Mouse (Mus musculus): Measurements from ENCODE around the gene Gm20441. TPM values are rescaled to one million over a fixed set of nuclear protein-coding genes. Genes with fewer than 3 reads are reported as not detected.
A peak's percentile ranks its signal among the peaks of the same experiment; 100 is the strongest.
"Not testable (repeated sequence)": the region's sequence is repeated elsewhere in the genome, so short reads cannot be mapped to it uniquely, and the experiment has no call there.

The Gm20441 gene
- total RNA-seq, 2 experiments from 2014 or later: not detected

DNA sequence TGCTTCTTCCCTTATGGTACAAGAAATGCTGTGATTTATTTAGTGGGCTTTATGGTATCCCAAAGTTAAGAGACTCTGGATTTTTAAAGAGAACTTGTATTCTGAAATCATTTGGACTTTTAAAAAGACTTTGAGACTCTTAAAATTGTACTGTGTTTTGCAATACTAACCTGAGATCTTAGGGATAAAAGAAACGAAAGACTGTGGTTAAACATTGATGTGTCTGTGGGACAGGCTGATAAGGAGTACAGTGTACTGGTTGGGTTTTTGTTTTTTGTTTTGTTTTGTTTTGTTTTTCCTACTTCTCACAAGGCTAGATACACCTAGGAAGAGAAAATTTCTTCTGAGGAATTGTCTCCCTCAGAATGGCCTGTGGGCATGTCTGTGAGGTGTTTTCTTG is 4.7 kb upstream of the Gm20441 start:
- intact Hi-C loops (cut with DNase I): no loop called here
- no peak for DNase-seq

DNA sequence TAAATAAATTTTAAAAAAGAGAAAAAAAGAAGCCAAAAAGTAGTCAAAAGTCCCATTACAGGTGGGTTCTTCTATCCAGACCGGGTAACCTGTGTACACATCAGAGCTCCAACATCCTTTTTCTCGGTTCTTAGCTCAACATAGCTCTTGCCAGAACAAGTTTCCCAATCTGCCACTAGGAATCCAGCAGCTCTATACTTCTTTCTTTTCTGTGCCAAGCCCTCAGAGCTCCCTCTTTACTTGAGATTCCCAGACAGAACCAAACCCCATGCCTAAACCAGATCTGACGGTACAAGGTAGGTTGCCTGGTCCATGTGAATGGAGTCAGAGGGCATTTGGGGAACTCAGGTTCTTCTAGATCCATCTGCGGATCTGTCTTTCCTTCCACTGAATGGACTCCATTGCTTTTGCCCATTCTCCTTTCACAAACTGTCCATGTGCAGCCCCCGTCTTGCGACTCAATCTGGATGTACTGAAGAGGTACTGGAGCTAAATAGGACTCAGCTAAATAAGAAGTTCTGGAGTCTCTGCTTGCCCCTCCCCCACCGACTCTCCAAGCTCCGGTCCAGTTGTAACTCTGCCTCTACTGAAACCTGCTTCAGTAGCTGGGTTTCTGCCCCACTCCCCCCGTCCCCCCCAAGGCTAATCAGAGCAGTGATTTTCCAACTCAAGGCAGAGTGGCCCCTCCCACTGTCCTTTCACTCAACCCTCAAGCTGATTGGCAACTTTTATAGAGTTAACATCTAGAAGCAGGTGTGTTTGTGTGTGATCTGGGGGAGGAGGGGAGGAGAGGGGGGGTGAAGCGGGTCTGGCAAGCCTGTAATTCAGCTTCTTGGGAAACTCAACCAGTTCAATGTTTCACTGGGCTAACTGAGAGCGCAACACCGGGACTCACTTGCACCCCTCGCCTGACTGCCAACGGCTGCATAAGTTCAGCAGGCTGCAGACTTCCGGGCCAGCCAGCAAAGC is 1.3 kb downstream of the Gm20441 start:
- intact Hi-C loops (cut with DNase I): no loop called here
- no peak for DNase-seq

DNA sequence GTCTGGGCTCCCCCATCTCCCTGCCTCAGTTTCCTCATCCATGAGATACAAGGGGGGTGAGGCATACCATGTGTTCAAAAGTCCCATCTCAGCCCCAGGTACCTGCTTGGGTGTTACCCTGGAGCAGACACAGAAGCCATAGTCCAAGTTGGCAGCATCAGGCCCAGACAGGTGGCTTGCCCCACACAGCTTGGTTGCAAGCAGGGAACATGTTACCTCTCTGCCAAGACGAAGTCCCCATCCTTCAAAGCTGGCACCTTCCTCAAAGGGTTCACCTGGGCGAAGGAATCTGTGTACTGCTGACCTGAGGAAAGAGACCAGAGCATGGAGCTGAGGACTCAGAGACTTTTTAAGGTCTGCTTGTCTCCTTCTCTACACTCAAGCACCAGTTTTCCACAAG is 2.9 kb downstream of the Gm20441 start:
- intact Hi-C loops (cut with DNase I): no loop called here
- DNase-seq: no peak

DNA sequence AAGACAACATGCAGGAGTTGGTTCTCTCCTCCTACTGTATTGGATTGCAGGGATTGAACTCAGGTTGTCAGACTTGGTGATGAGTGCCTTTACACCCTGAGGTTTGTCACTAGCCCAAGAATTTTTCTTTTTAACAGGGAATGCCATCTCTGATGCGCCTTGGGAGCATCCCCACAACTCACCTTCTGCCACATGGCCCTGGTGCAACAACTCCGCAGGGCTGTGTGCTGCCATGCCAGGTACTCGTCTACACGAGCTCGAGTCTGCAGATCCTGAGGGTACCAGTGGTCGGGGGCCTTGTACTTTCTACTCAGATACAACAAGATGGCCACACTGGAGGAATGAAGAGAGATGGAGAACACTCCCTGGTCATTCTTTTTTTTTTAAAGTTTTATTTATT is 4.2 kb downstream of the Gm20441 start:
- DNase-seq: no peak
- intact Hi-C loops (cut with DNase I): no loop called here

DNA sequence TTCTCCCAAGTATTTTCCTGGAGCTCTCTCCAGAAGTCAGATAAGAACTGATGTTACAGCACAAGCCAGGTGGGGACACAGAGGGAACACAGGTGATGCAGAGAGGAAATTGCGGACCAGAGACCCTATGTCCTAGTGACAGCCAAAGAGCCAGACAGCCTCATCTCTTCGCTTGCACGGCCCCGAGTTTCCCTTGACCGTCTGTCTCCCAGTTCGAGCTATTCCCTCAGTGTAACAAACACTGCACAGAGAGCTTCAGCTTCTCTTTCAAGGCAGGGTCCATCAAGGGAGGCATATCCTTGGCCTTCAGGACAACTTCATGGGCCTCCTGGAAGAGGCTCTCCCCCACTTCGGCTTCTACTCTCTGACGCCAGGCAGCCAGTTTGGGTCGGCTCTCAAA is 6.2 kb downstream of the Gm20441 start:
- intact Hi-C loops (cut with DNase I): no loop called here
- no peak for DNase-seq

DNA sequence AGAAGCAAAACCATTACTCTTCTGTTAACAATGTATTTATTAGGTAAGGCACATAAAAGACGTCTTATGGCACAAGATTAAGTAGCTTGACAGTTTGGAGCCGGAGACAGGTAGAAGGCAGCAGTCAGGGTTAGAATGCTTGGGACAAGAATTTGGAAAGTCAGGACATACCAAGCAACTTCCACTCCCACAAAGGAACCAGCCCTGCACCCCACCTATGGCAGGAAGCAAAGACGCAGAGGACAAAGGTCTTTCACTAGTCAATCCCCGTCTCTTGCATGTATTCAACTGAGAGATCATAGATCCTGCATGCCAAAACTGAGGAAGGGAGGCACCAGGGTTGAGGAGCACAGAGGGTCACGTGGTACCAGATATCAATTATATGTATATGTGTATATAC is 6.7 kb downstream of the Gm20441 start:
- intact Hi-C loops (cut with DNase I): no loop called here
- no peak for DNase-seq

DNA sequence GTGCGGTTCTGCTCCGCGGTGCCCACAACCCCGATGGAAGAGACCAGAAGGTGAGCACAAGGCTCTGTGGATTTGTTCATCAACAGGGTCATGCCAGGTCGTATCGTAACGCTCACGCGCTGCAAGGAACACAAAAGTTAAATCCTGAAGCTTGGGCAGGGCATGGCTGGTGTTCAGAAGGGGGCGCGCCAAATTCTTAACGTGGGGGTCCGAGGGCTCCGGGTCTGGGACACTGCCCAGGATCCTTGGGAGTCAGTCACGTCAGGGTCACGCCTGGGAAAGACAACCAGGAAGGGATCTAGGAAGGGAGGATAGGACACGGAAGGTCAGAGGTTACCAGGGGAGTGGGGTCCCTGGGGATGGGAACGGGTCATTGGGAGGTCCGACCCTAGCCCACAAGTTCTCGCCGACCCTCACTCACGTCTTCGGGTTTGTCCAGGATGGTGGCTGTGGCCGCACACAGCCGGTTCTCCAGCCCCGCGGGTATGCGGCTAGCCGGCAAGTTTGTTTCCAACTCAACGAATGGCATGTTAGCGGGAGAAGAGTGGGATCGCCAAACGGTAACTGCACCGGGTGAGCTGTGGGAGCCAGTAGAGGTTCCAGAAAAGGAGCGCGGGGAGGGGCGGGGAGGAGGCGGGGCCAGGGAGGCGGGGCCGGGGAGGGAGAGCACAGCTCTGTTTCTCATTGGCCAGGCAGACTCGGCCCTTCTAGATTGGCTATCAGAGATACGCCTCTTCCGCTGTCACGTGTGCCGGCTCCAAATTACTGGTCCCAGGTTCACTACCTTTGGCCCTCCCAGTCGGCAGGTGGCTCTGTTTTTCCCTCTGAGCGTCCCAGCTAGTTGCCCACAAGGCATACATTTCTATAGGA is 7.7 kb downstream of the Gm20441 start, which contains the start of gene Ddt:
Gene Ddt (minus strand): TSS at position 620 of the 870 bp plus-strand sequence.
- DNase-seq: peak; percentile 82 to 85
- intact Hi-C loops (cut with DNase I): loop anchor here (2.0 kb wide), 1 partner anchor 62 kb away; no protein-coding TSS in a partner anchor

DNA sequence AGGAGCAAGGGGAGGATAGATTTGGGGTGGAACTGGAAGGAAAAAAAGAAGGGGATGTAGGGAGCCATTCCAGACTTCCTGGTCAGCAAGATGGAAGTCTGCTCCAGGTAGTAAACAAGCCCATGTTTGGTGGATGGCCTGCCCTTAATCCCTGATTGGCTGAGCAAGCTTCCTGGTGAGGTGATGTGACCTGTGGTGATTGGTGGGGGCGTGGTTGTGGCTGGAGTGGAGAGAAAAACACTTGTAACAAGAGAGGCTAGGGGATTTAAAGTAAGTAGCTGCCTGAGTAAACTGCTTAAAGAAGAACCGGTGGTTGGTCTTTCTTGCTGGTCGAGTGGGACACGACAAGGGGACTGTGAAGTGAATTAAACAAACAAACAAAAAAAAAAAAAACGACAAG is 13.0 kb downstream of the Gm20441 start:
- intact Hi-C loops (cut with DNase I); DNase-seq: not testable (repeated sequence)

DNA sequence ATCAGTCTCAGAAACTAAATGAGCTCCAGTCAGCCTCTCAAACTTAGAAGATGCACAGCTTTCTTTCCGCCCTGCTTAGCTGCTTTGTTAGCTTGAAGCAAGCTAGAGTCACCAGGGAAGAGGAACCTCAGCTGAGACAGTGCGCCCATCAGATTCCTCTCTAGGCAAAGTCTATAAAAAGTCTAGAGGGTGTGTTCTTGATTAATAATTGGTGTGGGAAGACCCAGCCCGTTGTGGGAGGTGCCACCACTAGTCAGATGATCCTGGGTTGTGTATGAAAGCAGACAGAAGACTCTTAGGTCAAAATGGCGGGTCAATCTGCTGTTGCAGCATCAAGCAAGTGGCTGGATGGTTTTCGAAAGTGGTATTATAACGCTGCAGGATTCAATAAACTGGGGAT is 13.9 kb downstream of the Gm20441 start:
- intact Hi-C loops (cut with DNase I): no loop called here

DNA sequence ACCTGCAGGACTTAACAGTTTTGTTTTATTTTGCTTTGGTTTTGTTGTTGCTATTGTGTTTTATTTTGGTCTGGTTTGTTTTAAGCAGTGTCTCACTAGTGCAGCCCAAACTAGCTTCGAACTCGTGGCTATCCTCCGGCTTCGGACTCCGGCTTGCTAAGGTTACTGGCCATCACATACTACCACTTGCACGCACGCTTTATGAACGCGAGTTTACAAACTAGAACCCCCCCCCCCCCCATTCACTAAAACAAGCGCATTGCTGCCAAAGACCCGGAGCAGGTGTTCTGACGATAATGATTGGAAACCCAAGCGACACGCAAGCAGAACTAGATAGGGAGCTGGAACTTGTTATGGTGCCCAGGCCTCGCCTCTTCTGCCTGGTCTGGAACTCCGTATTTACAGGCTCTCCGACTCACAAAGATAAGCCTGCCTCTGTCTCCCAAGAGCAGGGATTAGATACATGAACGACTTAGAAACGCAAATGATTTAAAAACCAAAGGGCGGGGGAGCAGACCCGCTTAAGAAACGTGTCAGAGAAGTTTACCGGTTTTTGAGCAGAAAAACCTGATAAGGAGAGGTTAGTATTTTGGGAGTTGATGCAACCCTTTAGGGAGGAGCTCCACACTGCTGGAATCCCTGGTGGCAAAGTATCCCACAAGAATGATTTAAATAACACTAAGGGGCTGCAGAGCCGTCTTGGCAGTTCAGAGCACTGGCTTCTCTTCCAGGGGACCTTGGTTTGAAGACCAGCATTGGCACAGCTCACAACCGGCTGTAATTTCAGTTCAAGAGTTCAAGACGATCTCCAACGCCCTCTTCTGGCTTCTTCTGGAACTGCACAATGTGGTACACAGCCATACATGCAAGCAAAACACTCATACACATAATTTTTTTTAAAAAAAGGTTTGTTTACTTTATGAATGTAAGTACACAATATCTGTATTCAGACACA is 16.0 kb downstream of the Gm20441 start:
- intact Hi-C loops (cut with DNase I): loop anchor here (5.0 kb wide), 1 partner anchor 73 kb away; the partner anchor contains the start of gene Gstt2
- DNase-seq: peak; percentile 64 to 81

More for the DNA sequence above, 13.9 kb downstream of the Gm20441 start:
- no peak for DNase-seq

DNA sequence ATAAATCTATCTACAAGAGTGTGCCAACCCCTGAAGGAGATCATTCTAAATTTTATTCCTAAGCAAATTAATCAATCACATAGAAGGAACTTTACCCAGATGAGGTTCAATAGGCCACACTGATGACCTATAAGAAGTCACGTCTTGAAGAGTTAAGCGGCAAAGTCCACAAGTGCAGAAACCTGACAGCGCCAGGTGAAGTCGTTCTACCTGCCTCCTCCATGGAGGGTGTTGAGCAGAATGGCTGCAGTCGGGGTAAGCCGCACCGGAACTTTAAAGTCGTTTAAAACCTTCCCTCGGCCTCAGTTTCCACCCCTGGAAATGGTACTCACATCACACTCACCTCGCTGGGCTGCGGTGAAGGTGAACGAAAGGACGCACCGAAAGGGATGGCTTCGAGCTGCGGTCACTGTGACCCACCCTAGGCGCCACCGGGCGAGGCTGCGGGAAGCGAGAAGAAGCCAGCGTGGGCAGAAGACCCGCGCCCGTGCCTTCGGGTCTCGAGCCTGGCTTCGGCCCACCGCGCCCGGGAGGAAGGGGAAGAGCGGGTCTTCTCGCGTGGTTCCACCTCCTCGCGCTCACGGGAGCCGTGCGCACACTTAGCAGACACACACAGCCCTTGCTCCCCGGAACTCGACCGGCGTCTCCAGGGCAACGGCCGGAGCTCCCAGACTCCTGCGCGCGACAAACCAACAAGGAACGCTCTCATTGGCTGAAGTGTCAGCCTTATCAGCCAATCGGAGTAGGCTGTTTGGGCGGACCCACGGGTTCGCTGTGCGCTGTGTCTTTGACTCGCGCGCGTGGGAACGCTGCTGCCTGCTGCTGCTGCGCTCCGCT is 16.9 kb downstream of the Gm20441 start, which contains the start of gene Cabin1:
Gene Cabin1 (minus strand): TSS at position 660 of the 837 bp plus-strand sequence.
- peak; percentile 98 to 99 for DNase-seq
- intact Hi-C loops (cut with DNase I): loop anchor here (5.0 kb wide), 1 partner anchor 73 kb away; the partner anchor contains the start of gene Gstt2

DNA sequence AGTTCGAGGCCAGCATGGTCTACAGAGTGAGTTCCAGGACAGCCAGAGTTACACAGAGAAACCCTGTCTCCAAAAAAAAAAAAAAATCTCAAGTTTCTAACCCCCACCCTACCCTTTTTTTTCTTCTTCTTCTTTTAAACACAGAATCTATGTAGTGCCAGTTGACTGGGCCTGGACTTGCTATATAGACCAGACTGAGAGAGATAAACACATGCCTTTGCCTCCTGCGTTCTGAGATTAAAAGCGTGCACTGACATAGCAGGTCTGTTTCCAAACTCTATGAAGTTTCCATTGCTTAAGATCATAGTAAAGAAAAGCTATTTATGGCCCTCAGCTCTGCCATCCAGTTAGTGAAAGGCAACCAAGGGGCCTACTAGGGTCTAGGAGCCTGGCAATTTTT is 18.3 kb downstream of the Gm20441 start:
- intact Hi-C loops (cut with DNase I): loop anchor here (5.0 kb wide), 1 partner anchor 75 kb away; the partner anchor contains the start of gene Gstt2
- no peak for DNase-seq

DNA sequence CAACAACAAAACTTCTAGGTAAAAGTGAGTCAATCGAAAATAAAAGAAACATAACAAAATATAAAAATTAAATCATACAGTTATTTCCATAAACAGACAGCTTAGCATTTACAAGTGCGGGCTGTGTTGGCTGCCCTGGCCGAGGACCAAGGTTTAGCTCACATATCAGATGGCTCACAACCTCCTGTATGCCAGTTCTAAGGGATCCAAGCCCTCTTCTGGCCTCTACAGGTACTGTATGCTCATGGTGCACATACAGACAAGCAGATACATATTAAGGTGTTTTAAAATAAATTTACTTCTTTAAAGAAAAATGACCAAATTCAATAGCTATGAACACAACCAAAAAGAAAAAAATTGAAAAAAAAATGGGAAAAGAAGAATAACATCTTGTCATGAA is 20.4 kb downstream of the Gm20441 start:
- no peak for DNase-seq
- intact Hi-C loops (cut with DNase I): loop anchor here (5.0 kb wide), 1 partner anchor 77 kb away; the partner anchor contains the start of gene Gstt2

DNA sequence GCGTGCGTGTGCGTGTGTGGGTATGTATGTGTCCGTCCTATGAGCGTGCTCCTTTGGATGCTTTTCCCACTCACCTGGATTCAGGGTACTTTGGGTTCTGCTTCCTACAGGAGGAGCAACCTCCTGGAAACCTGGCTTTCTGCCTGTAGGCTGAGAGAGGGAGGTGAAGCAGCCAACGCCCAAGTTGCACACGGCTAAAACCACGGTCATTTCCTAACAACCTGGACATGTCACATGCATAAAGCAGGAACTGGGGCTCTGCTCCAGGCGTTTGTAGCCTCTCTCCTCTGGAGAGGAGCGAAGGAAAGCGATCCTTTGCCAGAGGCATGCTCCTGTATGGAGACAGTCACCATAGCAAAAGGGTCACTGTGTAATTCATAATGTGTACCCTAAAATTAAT is 24.0 kb downstream of the Gm20441 start:
- no peak for DNase-seq
- intact Hi-C loops (cut with DNase I): no loop called here

DNA sequence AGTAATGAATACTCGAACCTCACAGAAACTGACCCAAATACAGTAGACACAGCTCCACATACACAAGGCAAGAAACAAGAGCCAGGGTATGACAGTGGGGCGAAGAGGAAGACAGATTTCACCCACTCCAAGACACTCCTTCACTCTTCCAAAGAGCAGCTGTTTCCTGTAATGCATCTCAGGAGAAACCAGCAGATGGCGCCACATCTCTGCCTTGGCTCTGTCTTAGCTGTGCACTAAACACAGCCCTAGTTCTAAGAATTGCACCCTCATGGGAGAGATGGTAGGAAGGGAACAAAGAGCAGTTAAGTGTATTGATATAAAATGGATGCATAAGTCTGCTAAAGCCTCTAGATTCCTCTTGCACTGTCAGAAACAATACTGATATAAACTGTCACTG is 36.7 kb downstream of the Gm20441 start:
- intact Hi-C loops (cut with DNase I): loop anchor here (1.0 kb wide), 3 partner anchors 88 to 207 kb away; no protein-coding TSS in a partner anchor
- peak; percentile 84 to 90 for DNase-seq

DNA sequence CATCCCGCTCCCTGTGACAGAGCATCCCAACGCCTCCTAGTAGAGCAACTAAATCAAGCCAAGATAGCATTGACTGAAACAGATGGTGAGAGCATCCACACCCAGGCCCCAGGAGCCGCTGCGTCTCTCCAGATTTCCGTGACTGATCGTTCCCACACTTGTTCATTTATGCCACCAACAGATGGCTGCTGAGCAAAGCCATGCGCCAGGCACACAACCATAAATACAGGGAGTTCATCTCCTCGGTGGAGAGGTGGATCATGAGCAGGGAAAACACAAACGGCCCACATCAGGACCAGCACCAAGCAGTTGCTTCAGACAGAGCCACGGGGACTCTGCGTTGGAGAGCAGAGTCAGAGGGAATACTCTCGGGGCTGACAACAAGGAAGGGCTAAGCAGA is 37.4 kb downstream of the Gm20441 start:
- intact Hi-C loops (cut with DNase I): no loop called here
- no peak for DNase-seq

DNA sequence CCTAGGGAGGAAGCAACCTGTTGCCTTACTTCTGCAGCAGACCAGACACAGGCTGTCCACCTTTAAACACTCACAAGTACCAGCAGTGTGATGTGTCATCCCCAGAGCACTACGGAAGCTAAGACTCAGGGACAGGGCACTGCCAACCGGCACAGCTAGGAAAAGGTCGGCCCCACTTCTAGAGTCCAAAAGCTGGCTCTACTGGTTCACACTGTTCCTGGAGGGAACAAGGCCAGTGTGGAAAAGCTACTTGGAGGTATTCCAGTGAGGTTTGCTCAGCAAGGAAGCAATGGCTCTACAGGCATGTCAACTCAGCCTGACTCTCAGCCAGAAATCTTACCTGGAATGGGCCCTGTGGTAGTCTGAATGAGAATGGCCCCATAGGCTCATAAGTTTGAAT is 39.9 kb downstream of the Gm20441 start:
- DNase-seq: no peak
- intact Hi-C loops (cut with DNase I): no loop called here

DNA sequence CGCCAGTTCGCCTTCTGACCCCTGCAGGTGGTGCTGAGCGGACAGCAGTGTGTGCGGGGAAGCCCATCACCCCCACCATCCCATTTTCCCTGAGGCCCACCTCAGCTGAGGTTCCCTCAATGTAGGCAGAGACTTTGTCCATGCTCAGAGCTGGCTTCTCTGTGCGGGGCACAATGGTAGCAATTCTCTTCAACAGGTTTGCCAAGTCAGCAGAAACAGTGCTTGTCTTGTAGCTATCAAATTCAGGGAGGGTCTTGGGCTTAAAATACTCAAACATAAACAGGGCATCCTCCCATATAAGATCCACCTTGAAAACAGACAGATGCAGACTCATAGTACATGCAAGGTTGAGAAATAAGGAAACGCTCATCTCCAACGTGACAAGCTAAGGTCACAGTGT is 55.3 kb downstream of the Gm20441 start:
- DNase-seq: no peak
- intact Hi-C loops (cut with DNase I): no loop called here

Data from heart, postnatal 10 days (tissue).